In the genomic region with DNA sequence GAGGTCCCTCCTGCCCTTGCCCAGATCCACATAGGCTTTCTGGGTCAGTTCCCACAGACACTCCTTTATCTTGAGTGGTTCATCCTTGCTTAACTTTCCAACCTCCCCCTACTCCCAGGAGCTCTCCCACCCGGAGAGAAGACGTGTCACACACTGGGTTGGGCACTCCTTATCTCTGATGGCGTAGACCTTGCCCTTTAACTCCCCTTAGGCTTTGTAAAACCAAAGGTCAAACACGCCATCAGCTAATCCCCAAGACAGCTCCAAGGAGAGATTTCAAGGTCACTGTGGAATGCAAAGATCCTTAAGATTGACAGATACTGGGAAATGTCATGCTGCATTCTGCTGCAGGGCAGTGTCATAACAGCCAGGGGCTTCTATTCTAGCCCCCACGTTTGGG, we compare ENCODE assay signal across 13 mouse cellular contexts. TPM values are rescaled to one million over a fixed set of nuclear protein-coding genes. Genes with fewer than 3 reads are reported as not detected.
DNase-seq lines count a peak whose midpoint lies in the region; ATAC-seq and TF ChIP-seq lines count a peak whose summit lies in the region.
"Had no signal": no experiment of that assay in that cellular context is flagged by ENCODE, and none has a peak within 500 bp of the region (broad histone marks: within the 10 kb centered on the region; RNA-seq: fewer than 3 reads in every experiment).

No protein-coding gene starts in this region.

- TF ChIP-seq CTCF in heart, adult 2 months (IDR thresholded peaks at IDR 0.05) = no peak
- TF ChIP-seq CTCF in kidney, adult 2 months (conservative IDR thresholded peaks at IDR 0.05; ENCODE audit: insufficient read depth, insufficient read length, low read depth, low read length) = no peak

- DNase-seq in heart, adult 2 months = peak in 1 of 2 experiments; percentile 26
- DNase-seq in heart, adult 9 months (ENCODE audit: low spot score in 2 of 2) = no peak
- DNase-seq in kidney, adult 2 months = no peak
- no peak for DNase-seq in kidney, postnatal 4 days
- DNase-seq in ES-CJ7 (ENCODE audit: low read depth, low spot score) (peak; percentile 45), MN1 (ENCODE audit: low spot score) (no peak)
- no peak for DNase-seq in left cerebral cortex, adult 11 months (ENCODE audit: low spot score)
- DNase-seq: gastrocnemius, postnatal 25 days; right cerebral cortex, postnatal 25 days had no signal

- H3K4me1 ChIP-seq in heart, adult 2 months (ENCODE audit: control insufficient read depth, insufficient read depth, low read length) = peaks cover 35% of the 10 kb centered on the region
- peaks cover 39% of the 10 kb centered on the region for H3K4me1 ChIP-seq in kidney, adult 2 months (ENCODE audit: control insufficient read depth, insufficient read depth, low read length)
- peaks cover 22% of the 10 kb centered on the region for H3K4me1 ChIP-seq in intestine, embryonic 16.5 days (ENCODE audit: control insufficient read depth, insufficient read depth, low read length)

- H3K4me2 ChIP-seq in intestine, embryonic 16.5 days (ENCODE audit: low read depth, low read length) = peak overlapping the region; percentile 85
- H3K4me2 ChIP-seq: forebrain, embryonic 12.5 days had no signal

- H3K9ac ChIP-seq in heart, adult 2 months (ENCODE audit: low read depth, low read length) = no peak overlapping the region
- H3K9ac ChIP-seq in intestine, embryonic 16.5 days (ENCODE audit: low read depth, low read length) = peak overlapping the region; percentile 46; the same call in 1 of the 2 replicates
- H3K9ac ChIP-seq: forebrain, embryonic 12.5 days; midbrain, embryonic 13.5 days had no signal

- intact Hi-C loops in heart, adult 2 months (cut with DNase I) = loop anchor here (2.0 kb wide), 2 partner anchors 30 to 56 kb away; no protein-coding TSS in a partner anchor

- H3K27me3 ChIP-seq in heart, adult 2 months (ENCODE audit: control insufficient read depth, insufficient read depth, low read length) = no peaks in the 10 kb centered on the region
- H3K27me3 ChIP-seq in kidney, adult 2 months (replicated peaks; ENCODE audit: control insufficient read depth, insufficient read depth, low read length) = no peaks in the 10 kb centered on the region
- H3K27me3 ChIP-seq in intestine, embryonic 16.5 days (replicated peaks; ENCODE audit: control insufficient read depth, insufficient read depth, low read length) = peaks cover 8% of the 10 kb centered on the region

- no peak for ATAC-seq in intestine, embryonic 16.5 days
- ATAC-seq: midbrain, embryonic 13.5 days had no signal

- WGBS in heart, adult 2 months = 27% methylated on average over 5 of the region's 5 CpGs
- WGBS in kidney, adult 2 months = 33% methylated on average over 5 of the region's 5 CpGs
- 49% methylated on average over 5 of the region's 5 CpGs for WGBS in intestine, embryonic 16.5 days

- peaks cover 23% of the 10 kb centered on the region for H3K36me3 ChIP-seq in heart, adult 2 months (ENCODE audit: control insufficient read depth, insufficient read depth, low read length)
- H3K36me3 ChIP-seq in kidney, adult 2 months (ENCODE audit: control insufficient read depth, insufficient read depth, low read length) = no peaks in the 10 kb centered on the region
- no peaks in the 10 kb centered on the region for H3K36me3 ChIP-seq in intestine, embryonic 16.5 days (ENCODE audit: control insufficient read depth, insufficient read depth, low read length)
- H3K36me3 ChIP-seq: forebrain, embryonic 12.5 days; midbrain, embryonic 13.5 days had no signal

- H3K4me3 ChIP-seq in heart, adult 2 months = peak overlapping the region; percentile 99
- no peak overlapping the region for H3K4me3 ChIP-seq in kidney, adult 2 months (ENCODE audit: insufficient read depth, low read depth, low read length)
- no peak overlapping the region for H3K4me3 ChIP-seq in intestine, embryonic 16.5 days (ENCODE audit: low read length)
- H3K4me3 ChIP-seq: forebrain, embryonic 12.5 days; midbrain, embryonic 13.5 days had no signal

- peaks cover 11% of the 10 kb centered on the region for H3K79me2 ChIP-seq in heart, adult 2 months (replicated peaks; ENCODE audit: control insufficient read depth, insufficient read depth, low read length)

- no peak for TF ChIP-seq EP300 in heart, adult 2 months (IDR thresholded peaks at IDR 0.05; ENCODE audit: insufficient read depth, low read depth, low read length)

- no peaks in the 10 kb centered on the region for H3K9me3 ChIP-seq in intestine, embryonic 16.5 days (ENCODE audit: control insufficient read depth, low read length)
- H3K9me3 ChIP-seq: forebrain, embryonic 12.5 days; midbrain, embryonic 13.5 days had no signal

- peak overlapping the region; percentile 100 for H3K27ac ChIP-seq in heart, adult 2 months
- H3K27ac ChIP-seq in kidney, adult 2 months (ENCODE audit: insufficient read depth, low read depth, low read length) = peak overlapping the region; percentile 6; the same call in 1 of the 2 replicates
- H3K27ac ChIP-seq in intestine, embryonic 16.5 days (ENCODE audit: low read length) = no peak overlapping the region
- H3K27ac ChIP-seq: forebrain, embryonic 12.5 days; midbrain, embryonic 13.5 days had no signal

- no peak for TF ChIP-seq POLR2A in heart, adult 2 months (IDR thresholded peaks at IDR 0.05; ENCODE audit: insufficient read depth, low read depth, low read length)
- no peak for TF ChIP-seq POLR2A in kidney, adult 2 months (IDR thresholded peaks at IDR 0.05; ENCODE audit: low read depth, low read length)

RNA-seq across cellular contexts. Expression of a gene that starts 3.4 kb away (rescaled TPM):
- total RNA-seq in heart, adult 2 months (2021) = 100 to 1,000 TPM; 139 to 172 TPM
- polyA plus RNA-seq in heart, adult 2 months (2012; rRNA removed) = 104 and 139 TPM in 2 replicates
- 75.6 and 83.5 TPM in 2 replicates for polyA plus RNA-seq in kidney, adult 2 months (2012; rRNA removed)
- 39.1 and 50.2 TPM in 2 replicates for polyA plus RNA-seq in intestine, embryonic 16.5 days (2015; fragmentation: Nextera tagmentation; extraction: Ambion mirVana)

RNA-seq across cellular contexts. Expression of a gene that starts 3.4 kb away (rescaled TPM):
- 100 to 1,000 TPM; 221 to 311 TPM for total RNA-seq in heart, adult 2 months (2021)
- 258 and 384 TPM in 2 replicates for polyA plus RNA-seq in heart, adult 2 months (2012; rRNA removed)
- 216 and 304 TPM in 2 replicates for polyA plus RNA-seq in kidney, adult 2 months (2012; rRNA removed)
- 136 and 172 TPM in 2 replicates for polyA plus RNA-seq in intestine, embryonic 16.5 days (2015; fragmentation: Nextera tagmentation; extraction: Ambion mirVana)
- total RNA-seq: MEL had no signal
